Mouse (Mus musculus) neural tube, embryonic 10.5 days (tissue): ENCODE data around the gene Dab2ip.
A peak's percentile ranks its signal among the peaks of the same experiment; 100 is the strongest.

Experiments
- DNase-seq: peaks from one replicate; pipeline ENCODE4 v3.0.0-alpha.2; 2017; ENCODE audit warnings: low spot score; ENCODE audit errors: extremely low spot score

The Dab2ip gene

GRCm38 (mm10) chr2:35595102-35595501 lies 37.0 kb downstream of the Dab2ip start:
- no peak for DNase-seq

DNA sequence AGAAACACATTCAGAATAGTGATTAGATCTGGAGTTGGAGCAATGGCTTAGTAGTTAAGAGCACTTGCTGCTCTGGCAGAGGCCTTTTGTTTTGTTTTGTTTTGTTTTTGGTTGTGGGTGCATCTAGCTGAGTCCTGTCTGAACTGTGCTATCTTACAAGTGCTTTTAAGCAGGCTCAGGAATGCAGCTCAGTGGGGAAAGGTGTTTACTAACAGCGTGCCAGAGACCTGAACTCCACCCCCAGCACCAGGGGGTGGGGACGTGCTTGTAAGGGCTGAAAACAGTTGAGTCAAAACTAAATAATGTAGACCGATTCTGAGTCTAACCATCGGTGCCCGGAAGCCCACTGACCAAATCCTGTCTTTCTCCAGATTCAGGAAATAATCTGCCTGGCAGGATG lies 37.7 kb downstream of the Dab2ip start:
- no peak for DNase-seq

- no peak for DNase-seq
Measured at GRCm38 (mm10) chr2:35596796-35597195, 38.7 kb downstream of the Dab2ip start.

- DNase-seq, result no peak
Measured at GRCm38 (mm10) chr2:35598819-35599218, 40.8 kb downstream of the Dab2ip start.

DNA sequence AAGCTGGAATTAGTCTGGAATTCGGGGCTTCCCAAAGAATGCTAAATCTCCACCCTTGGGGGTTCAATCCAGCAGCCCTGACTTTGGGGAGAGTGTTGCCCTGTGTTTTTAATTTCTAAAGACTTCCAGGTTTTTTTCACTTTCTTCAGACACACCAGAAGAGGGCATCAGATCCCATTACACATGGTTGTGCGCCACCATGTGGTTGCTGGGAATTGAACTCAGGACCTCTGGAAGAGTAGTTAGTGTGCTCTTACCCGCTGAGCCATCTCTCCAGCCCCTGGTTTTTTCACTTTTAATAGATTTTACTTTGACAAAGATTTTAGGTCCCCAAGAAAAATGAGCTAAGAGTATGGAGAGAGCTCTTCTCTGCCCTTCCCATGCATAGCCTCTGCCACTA lies 43.6 kb downstream of the Dab2ip start:
- DNase-seq, result no peak

DNA sequence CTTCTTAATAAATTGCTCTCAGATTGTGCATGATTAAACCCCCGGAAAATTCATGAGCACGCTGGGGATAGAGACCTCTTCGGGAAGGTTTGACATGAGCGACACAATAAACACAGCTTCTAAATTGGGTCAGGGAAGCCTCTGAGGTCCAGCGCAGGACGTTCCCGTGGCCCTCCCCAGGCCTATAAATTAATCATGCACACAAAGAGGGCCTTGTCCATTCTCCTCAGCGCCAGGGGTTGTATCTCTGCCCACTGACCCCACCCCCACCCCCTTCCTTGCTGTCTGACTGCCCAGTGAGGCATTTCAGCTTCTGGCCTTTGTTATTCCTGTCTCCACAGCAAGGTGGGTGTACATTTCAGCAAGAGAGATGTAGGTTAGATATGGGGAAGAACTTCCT lies 49.4 kb downstream of the Dab2ip start:
- peak; percentile 42 for DNase-seq

GRCm38 (mm10) chr2:35608856-35609255 lies 50.8 kb downstream of the Dab2ip start:
- DNase-seq, result no peak

DNA sequence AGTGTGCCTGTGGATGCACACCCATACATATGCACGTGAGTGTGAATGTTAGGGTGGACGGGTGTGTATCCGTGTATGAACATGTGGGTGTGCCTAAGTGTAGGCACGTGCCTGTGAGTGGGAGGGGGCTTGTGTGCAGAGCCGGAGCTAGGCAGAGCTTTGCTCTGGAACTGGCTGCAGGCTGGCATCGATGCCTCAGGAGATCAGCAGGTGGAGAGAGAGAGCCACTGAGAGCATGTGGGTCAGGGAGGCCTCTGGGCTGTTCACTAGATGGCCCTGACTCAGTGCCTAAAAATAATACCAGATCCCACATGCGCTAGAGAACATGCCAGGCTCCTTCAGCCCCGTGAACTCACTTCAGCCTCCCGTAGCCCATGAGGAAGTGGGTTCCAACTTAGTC lies 51.3 kb downstream of the Dab2ip start:
- DNase-seq, result no peak

GRCm38 (mm10) chr2:35610168-35610951 lies 52.3 kb downstream of the Dab2ip start:
- peak; percentile 35 for DNase-seq

DNA sequence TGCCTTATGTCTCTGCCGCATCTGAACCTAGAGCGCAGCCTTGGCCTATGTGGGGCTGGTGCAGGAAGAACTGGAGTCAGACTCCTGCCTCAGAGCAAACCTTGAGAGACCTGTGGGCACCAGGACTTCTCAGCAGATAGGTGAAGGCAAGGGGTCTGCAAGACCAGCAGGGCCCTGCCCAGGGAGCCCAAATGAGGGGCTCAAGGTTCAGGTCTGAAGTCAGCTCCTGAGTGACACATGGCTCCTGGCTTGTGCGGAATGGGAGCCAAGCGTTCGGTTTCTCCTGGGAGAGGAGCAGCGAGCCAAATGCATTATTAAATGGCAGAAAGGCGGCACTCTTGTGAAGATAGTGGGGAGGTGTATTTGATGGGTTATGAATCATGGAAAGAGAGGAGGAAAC lies 52.9 kb downstream of the Dab2ip start:
- no peak for DNase-seq

GRCm38 (mm10) chr2:35611645-35612044 lies 53.6 kb downstream of the Dab2ip start:
- no peak for DNase-seq

GRCm38 (mm10) chr2:35612297-35612696 lies 54.2 kb downstream of the Dab2ip start:
- no peak for DNase-seq

DNA sequence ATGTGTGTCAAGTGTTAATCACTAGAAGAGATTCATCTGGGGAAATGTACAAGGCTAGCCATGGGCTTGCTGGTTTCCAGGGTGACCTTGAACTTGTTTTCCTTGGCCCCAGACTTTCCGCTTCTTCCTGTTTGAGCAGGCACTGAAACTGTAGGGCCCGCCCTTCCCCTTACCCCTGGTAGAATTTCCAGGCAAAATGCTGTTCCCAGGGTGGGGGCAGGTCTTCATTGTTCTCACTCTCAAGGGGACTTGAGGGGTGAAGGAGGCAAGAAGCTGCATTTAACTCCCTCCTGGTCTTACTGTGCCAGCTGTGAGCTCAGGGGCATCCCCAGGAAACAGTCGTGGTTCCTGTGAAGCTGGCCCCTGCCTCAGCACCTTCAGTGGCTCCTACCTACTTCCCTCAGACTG lies 55.9 kb downstream of the Dab2ip start:
- no peak for DNase-seq

- DNase-seq, result no peak
Measured at GRCm38 (mm10) chr2:35614411-35614810, 56.3 kb downstream of the Dab2ip start.

DNA sequence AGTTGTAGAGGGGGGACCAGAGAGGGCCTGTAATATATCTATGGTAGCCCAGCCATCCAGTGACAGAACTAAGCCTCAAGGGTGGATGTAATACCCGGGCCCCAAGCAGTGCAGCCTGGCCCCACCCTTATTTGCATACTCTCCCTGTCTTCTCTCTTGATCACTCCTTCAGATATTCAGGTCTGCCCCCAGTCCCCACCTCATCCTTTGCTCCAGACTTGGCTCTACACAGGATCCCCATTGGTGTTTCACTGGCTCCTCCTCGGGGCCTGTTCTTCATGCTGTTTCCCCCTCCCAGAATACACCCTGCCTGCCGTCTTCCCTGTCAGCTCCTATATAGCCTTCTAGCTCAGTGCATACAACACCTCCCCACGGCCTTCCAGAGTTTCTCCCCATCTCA lies 57.3 kb downstream of the Dab2ip start:
- DNase-seq, result no peak

GRCm38 (mm10) chr2:35615977-35616376 lies 57.9 kb downstream of the Dab2ip start:
- DNase-seq, result no peak

GRCm38 (mm10) chr2:35616891-35617658 lies 59.0 kb downstream of the Dab2ip start:
- no peak for DNase-seq

- DNase-seq, result no peak
Measured at GRCm38 (mm10) chr2:35618981-35619380, 60.9 kb downstream of the Dab2ip start.

GRCm38 (mm10) chr2:35619532-35619931 lies 61.5 kb downstream of the Dab2ip start:
- peak; percentile 33 for DNase-seq

- DNase-seq, result peak; percentile 68
Measured at GRCm38 (mm10) chr2:35620364-35621224, 62.5 kb downstream of the Dab2ip start.

DNA sequence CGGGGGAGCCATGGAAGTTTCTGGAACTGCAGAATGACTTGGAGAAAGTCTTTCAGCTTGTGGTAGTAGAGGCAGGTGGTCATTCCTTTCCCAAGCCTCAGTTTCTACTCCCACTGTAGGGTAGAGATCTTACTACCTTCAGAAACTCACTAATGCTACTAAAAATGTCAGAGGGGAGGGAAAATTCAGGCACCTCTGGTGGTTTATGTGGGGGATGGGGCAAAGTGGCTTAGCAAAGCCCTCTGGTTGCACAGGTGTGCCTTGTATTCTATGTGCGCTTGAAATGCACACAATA lies 63.1 kb downstream of the Dab2ip start:
- DNase-seq, result no peak

- peak; percentile 83 for DNase-seq
Measured at GRCm38 (mm10) chr2:35621796-35622195, 63.7 kb downstream of the Dab2ip start.
